Mouse (Mus musculus) intestine, embryonic 16.5 days (tissue): Measurements from ENCODE around the gene Mief2. TPM values are rescaled to one million over a fixed set of nuclear protein-coding genes. Genes with fewer than 3 reads are reported as not detected.

ENCODE experiments used
- ATAC-seq: fragments of 200-750 bp; cut with Nextera tagmentation; 2 replicates; pipeline ENCODE4 v1.8.0; 2017; ENCODE audit warnings: moderate TSS enrichment, moderate library complexity
- H3K27ac ChIP-seq: fragments of 300-500 bp; sonication (generic); 2 replicates; pipeline ENCODE4 v1.5.1; 2014; ENCODE audit warnings: mild to moderate bottlenecking, low read length
- H3K27me3 ChIP-seq: fragments of 300-500 bp; sonication (generic); replicated peaks from 2 replicates; pipeline ENCODE4 v1.6.1; 2014; ENCODE audit warnings: low read length, control low read depth, mixed read lengths; ENCODE audit not compliant: control insufficient read depth, insufficient read depth
- H3K36me3 ChIP-seq: fragments of 300-500 bp; sonication (generic); 2 replicates; pipeline ENCODE4 v1.6.1; 2014; ENCODE audit warnings: low read length, control low read depth; ENCODE audit not compliant: control insufficient read depth, insufficient read depth
- H3K4me1 ChIP-seq: fragments of 300-500 bp; sonication (generic); 2 replicates; pipeline ENCODE4 v1.6.1; 2014; ENCODE audit warnings: low read length, control low read depth, mixed read lengths; ENCODE audit not compliant: control insufficient read depth, insufficient read depth
- H3K4me2 ChIP-seq: fragments of 300-500 bp; sonication (generic); 2 replicates; pipeline ENCODE4 v1.6.1; 2014; ENCODE audit warnings: low read depth, low read length, control low read depth
- H3K4me3 ChIP-seq: fragments of 300-500 bp; sonication (generic); 2 replicates; pipeline ENCODE4 v1.5.1; 2014; ENCODE audit warnings: mild to moderate bottlenecking, low read length
- H3K9ac ChIP-seq: fragments of 300-500 bp; sonication (generic); 2 replicates; pipeline ENCODE4 v1.6.1; 2014; ENCODE audit warnings: low read depth, low read length
- H3K9me3 ChIP-seq: fragments of 300-500 bp; sonication (generic); 2 replicates; pipeline ENCODE4 v1.6.1; 2016; ENCODE audit warnings: low read length, control low read depth; ENCODE audit not compliant: control insufficient read depth
- WGBS: fragments of 180-500 bp; shearing (Covaris S2); extraction: QIAGEN DNeasy Blood & Tissue Kit; methylation state at CpG from one replicate; pipeline ENCODE4 v1.1.7; 2014; 5-methylcytosine and 5-hydroxymethylcytosine counted together
- polyA plus RNA-seq: library from polyadenylated mRNA; unstranded; fragments of >200 nt; fragmentation: Nextera tagmentation; extraction: Ambion mirVana; gene quantifications from 2 replicates; pipeline ENCODE4 v1.2.1, GENCODE M21; 2015

Gene Mief2
- polyA plus RNA-seq = 9.8 and 10.7 TPM in 2 replicates

DNA sequence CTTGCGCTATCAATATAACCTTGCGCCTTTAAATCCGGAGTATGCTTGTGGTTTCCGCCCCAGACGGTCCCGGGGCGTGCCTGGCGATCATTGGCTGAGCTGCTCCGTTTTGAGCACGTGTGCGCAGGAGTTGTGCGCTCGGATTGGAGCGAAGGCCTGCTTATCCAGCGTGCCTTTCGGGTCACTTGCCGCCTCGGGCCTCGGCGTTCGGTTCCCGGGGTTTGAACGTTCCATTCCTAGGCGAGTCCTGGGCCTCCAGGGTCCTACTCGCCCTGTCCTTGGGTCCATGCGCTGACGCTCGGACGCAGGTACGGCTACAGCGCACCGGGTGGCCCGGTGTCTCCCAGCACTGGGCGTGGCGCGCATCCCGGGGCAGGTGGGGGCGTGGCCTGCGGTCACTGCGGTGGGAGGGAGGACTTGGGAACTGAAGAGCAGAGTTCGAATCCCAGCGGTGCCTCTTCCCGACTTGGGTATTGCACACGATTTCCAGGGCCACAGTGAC, at the start of gene Mief2:
Gene Mief2 (plus strand): TSS at position 139 of the 502 bp plus-strand sequence.
- Histone ChIP-seq H3K4me3 (peak within 1 kb of the TSS; percentile 91), H3K9me3 (no peaks in the 10 kb centered on the region), H3K4me2 (peak within 1 kb of the TSS; percentile 67), H3K36me3 (peaks cover 10% of the 10 kb centered on the region), H3K27ac (peak within 1 kb of the TSS; percentile 91), H3K27me3 (no peaks in the 10 kb centered on the region), H3K9ac (peak within 1 kb of the TSS; percentile 89), H3K4me1 (peaks cover 22% of the 10 kb centered on the region)
- peak; percentile 92 for ATAC-seq
- under 1% methylated on average over 44 of the region's 44 CpGs for WGBS

DNA sequence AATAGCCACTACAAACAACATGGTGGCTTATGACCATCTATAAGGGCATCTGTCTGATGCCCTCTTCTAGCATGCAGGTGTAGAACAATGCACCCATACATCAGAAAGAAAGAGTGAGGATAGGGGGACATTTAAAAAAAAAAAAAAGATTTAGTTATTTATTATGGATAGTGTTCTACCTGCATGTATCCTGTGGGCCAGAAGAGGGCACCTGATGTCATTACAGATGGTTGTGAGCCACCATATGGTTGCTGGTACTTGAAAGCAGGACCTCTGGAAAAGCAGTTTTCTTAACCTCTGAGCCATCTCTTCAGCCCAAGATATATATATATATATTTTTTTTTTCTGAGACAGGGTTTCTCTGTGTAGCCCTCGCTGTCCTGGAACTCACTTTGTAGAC, 32.0 kb upstream of the Mief2 start:
- Histone ChIP-seq H3K4me2 (no peak overlapping the region), H3K36me3 (no peaks in the 10 kb centered on the region), H3K4me1 (peaks cover 14% of the 10 kb centered on the region), H3K9ac (no peak overlapping the region), H3K9me3 (no peaks in the 10 kb centered on the region), H3K27ac (no peak overlapping the region), H3K4me3 (no peak overlapping the region), H3K27me3 (no peaks in the 10 kb centered on the region)
- WGBS = 79% methylated on average over 1 of the region's 1 CpGs
- ATAC-seq = no peak

DNA sequence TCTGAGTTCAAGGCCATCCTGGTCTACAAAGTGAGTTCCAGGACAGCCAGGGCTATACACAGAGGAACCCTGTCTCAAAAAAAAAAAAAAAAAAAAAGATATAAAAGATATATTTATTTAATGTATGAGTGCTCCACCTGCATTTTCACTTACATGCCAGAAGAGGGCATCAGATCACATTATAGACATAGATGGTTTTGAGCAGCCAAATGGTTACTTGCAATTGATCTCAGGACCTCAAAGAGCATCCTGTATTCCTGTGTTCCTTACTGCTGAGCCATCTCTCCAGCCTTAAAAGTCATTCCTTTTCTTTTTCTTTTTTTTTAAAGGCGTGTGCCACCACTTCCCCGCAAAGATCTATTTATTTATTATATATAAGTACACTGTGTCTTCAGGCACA, 30.6 kb upstream of the Mief2 start:
- Histone ChIP-seq H3K4me2 (no peak overlapping the region), H3K27me3 (no peaks in the 10 kb centered on the region), H3K9ac (no peak overlapping the region), H3K4me3 (no peak overlapping the region), H3K9me3 (no peaks in the 10 kb centered on the region), H3K36me3 (no peaks in the 10 kb centered on the region), H3K4me1 (peaks cover 16% of the 10 kb centered on the region), H3K27ac (no peak overlapping the region)
- 68% methylated on average over 2 of the region's 2 CpGs for WGBS
- ATAC-seq = no peak

DNA sequence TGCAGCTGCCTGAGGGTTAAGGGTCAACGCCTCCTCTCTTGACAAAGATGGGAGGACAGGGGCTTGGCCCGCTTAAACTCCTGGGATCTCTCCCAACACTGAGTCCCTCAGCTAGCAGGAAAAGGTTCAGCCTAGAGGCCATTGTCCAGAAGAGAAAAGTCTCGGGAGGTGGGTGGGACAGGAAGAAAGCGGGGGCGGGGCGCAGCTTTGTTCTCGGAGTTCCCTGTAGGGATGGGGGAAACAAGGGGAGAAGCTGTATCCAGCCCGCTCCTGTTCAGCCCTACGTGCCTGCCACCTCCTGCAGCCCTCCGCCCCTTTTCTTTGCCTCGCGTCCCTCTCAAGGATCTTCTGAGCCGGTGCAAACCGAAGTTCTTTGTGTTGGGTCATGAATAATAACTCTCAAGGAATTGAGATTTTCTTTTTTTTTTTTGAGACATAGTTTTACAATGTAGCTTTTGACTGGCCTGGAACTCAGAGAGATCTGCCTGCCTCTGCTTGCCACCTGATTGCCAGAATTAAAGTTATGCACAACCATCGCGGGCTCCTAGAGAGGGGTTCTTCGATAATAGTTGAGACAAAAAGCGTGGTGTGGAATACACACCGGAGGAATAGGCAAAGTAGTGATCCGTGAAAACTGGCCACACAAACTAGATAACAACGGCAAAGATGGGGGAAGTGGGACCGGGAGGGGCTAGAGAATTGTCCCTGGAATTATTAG, 29.2 kb upstream of the Mief2 start:
- Histone ChIP-seq H3K4me3 (peak overlapping the region; percentile 91), H3K36me3 (no peaks in the 10 kb centered on the region), H3K27ac (peak overlapping the region; percentile 77), H3K9me3 (no peaks in the 10 kb centered on the region), H3K4me1 (peaks cover 19% of the 10 kb centered on the region), H3K9ac (peak overlapping the region; percentile 94), H3K27me3 (no peaks in the 10 kb centered on the region), H3K4me2 (peak overlapping the region; percentile 60)
- WGBS = 3% methylated on average over 22 of the region's 22 CpGs
- ATAC-seq = peak; percentile 45

DNA sequence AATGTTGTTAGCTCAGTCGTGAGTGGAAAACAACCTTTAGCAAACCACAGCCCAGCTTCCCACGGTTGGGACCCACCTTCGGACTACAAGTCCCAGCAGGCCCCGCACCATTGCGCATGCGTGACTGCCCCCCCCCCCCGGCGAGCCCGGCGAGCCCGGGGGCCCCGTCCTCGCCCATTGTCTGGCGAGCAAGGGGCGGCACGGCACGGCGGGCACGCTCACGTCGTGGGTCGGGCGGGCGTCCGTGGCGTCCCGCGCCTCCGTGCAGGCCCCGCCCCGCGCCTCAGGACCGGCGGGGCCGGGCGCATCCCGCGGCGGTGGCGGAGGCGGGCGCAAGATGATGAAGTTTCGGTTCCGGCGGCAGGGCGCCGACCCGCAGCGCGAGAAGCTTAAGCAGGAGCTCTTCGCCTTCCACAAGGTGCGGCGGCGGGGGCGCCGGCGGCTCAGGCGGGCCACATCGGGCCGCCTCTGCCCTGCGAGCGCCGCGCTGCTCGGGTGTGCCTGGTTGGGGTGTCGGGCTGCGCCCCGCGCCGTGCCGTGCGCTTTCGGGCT, 28.6 kb upstream of the Mief2 start, which contains the start of gene Llgl1:
Gene Llgl1 (plus strand): TSS at position 200 of the 552 bp plus-strand sequence.
- H3K9me3 ChIP-seq = no peaks in the 10 kb centered on the region
- peak; percentile 90 for ATAC-seq
- peaks cover 1% of the 10 kb centered on the region; the same call in 1 of the 2 replicates for H3K36me3 ChIP-seq
- H3K27me3 ChIP-seq = no peaks in the 10 kb centered on the region
- under 1% methylated on average over 56 of the region's 73 CpGs for WGBS
- H3K4me1 ChIP-seq = peaks cover 19% of the 10 kb centered on the region
- H3K9ac ChIP-seq = peak within 1 kb of the TSS; percentile 94
- H3K4me3 ChIP-seq = peak within 1 kb of the TSS; percentile 91
- H3K27ac ChIP-seq = peak within 1 kb of the TSS; percentile 77
- H3K4me2 ChIP-seq = peak within 1 kb of the TSS; percentile 87

DNA sequence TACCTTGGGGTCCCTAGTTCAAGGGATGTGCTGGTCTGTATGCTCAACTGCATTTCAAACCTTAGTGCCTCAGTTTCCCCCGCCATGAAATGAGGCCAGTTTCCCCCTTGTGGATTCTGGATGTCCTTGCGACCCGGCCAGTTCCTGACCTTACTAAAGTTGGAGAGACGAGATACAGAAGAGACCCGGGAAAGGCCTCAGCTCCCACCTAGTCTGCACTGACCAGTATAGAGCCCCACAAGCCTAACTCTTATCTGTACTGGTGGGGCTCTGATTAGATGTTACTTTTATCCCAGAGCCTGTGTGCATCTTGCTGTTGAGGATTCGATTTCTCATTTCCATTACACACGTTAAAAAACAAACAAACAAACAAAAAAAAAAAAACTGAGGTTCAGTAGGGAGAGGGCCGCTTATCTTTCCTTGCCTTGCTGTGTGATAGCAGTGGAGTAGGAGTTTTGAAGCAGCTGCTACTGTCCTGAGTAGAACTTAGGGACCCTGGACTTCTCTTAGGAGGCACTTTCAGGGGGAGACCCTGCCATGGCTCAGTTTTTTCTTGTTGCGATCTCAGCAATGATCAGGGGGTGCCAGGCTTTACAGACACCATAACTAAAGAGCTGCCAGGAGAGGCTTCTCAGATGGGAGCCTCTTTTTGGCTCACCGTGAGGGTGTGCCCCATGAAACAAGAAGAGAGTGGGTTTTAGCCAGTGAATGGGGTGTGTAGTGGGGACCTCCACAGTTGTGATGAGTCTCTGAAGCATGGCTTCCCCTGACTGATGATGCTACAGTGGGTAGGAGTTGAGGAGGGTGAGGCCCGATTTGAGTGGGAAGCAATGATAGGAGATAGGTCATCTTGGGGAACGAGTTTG, 27.6 kb upstream of the Mief2 start:
- Histone ChIP-seq H3K4me1 (peaks cover 19% of the 10 kb centered on the region), H3K9ac (peak overlapping the region; percentile 94), H3K27me3 (no peaks in the 10 kb centered on the region), H3K27ac (no peak overlapping the region), H3K9me3 (no peaks in the 10 kb centered on the region), H3K36me3 (peaks cover 7% of the 10 kb centered on the region), H3K4me2 (peak overlapping the region; percentile 87), H3K4me3 (peak overlapping the region; percentile 91)
- ATAC-seq = no peak
- WGBS = 25% methylated on average over 12 of the region's 12 CpGs

DNA sequence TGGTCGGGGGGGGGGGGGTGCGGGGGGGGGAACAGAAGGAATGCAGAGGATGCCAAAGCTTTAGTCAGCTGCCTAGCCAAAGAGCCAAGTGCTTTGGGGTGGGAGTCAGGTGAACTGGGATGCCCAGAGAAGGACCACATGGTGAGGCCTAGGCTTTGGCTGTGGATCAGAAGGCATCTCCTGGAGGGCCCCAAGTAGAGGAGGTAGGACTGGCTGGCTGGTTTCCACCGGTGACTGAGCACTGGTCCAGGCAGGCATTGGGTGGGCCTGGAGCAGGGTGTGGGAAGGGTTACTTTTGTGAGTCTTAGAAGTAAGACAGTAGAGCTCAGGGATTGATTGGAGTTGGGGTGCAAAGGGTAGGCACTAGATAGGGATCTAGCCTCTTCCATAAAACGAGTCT, 26.6 kb upstream of the Mief2 start:
- no peak overlapping the region for H3K9ac ChIP-seq
- 73% methylated on average over 4 of the region's 4 CpGs for WGBS

DNA sequence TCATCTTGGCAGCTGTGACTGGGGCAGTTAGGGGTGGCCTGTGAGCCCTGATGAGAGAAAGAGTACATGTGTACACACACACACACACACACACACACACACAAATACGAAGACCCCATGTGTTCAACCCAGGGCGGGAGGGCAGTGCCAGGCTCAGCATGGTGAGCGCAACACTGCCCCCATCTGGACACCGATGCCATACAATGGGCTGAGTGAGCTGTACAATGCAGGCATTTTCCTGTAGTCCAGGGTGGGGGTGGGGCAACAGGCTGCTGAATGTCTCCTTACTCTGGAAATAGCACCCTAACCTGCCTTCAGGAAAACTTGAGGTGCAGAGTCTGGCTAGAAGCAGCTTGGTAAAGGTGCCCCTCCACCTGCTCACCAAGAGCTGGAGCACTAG, 25.1 kb upstream of the Mief2 start:
- Histone ChIP-seq H3K4me2 (no peak overlapping the region), H3K4me3 (no peak overlapping the region), H3K9ac (no peak overlapping the region), H3K9me3 (no peaks in the 10 kb centered on the region), H3K4me1 (peaks cover 19% of the 10 kb centered on the region), H3K27me3 (no peaks in the 10 kb centered on the region), H3K27ac (no peak overlapping the region), H3K36me3 (peaks cover 12% of the 10 kb centered on the region)
- no peak for ATAC-seq
- WGBS = 39% methylated on average over 4 of the region's 4 CpGs

More for the DNA sequence above, 26.6 kb upstream of the Mief2 start:
- Histone ChIP-seq H3K9me3 (no peaks in the 10 kb centered on the region), H3K36me3 (peaks cover 7% of the 10 kb centered on the region), H3K4me2 (no peak overlapping the region), H3K4me3 (no peak overlapping the region), H3K4me1 (peaks cover 19% of the 10 kb centered on the region), H3K27ac (no peak overlapping the region), H3K27me3 (no peaks in the 10 kb centered on the region)
- ATAC-seq = no peak
